In genomic region chr5:23417716-23418115, GRCm38 (mm10) we compare ENCODE assay signal across 8 mouse cellular contexts. TPM values are rescaled to one million over a fixed set of nuclear protein-coding genes. Genes with fewer than 3 reads are reported as not detected.
DNase-seq lines count a peak whose midpoint lies in the region; ATAC-seq and TF ChIP-seq lines count a peak whose summit lies in the region.

No protein-coding gene starts in this region.

- H3K4me2 ChIP-seq in embryonic facial prominence, embryonic 11.5 days (ENCODE audit: low read depth, low read length): peak overlapping the region; percentile 76; the same call in 1 of the 2 replicates
- peak overlapping the region; percentile 70 for H3K4me2 ChIP-seq in intestine, postnatal 0 days (replicated peaks; ENCODE audit: low read depth)
- peak overlapping the region; percentile 89 for H3K4me2 ChIP-seq in neural tube, embryonic 14.5 days (ENCODE audit: low read depth, low read length)

- no peaks in the 10 kb centered on the region; the same call in 1 of the 2 replicates for H3K4me1 ChIP-seq in embryonic facial prominence, embryonic 11.5 days (ENCODE audit: control insufficient read depth, insufficient read depth, low read length)
- H3K4me1 ChIP-seq in intestine, postnatal 0 days (replicated peaks; ENCODE audit: control insufficient read depth, insufficient read depth, low read length): peaks cover 19% of the 10 kb centered on the region
- peaks cover 69% of the 10 kb centered on the region for H3K4me1 ChIP-seq in neural tube, embryonic 14.5 days (ENCODE audit: control insufficient read depth, insufficient read depth, low read length)

- no peaks in the 10 kb centered on the region for H3K27me3 ChIP-seq in embryonic facial prominence, embryonic 11.5 days (ENCODE audit: control insufficient read depth, insufficient read depth, low read length)
- no peaks in the 10 kb centered on the region for H3K27me3 ChIP-seq in intestine, postnatal 0 days (replicated peaks; ENCODE audit: control insufficient read depth, insufficient read depth, low read length)
- no peaks in the 10 kb centered on the region for H3K27me3 ChIP-seq in neural tube, embryonic 14.5 days (ENCODE audit: control insufficient read depth, insufficient read depth, low read length)

- ATAC-seq in embryonic facial prominence, embryonic 11.5 days (replicated peaks; ENCODE audit: insufficient number of reproducible peaks, low FRiP score, low TSS enrichment, low read depth): no peak
- no peak for ATAC-seq in intestine, postnatal 0 days
- ATAC-seq in neural tube, embryonic 14.5 days (ENCODE audit: low read depth): no peak

- H3K4me3 ChIP-seq in layer of hippocampus, adult 2 months: peak overlapping the region; percentile 65
- peak overlapping the region; percentile 49 for H3K4me3 ChIP-seq in embryonic facial prominence, embryonic 11.5 days (ENCODE audit: low read depth, low read length)
- peak overlapping the region; percentile 60 for H3K4me3 ChIP-seq in intestine, postnatal 0 days (ENCODE audit: low read depth, low read length)
- H3K4me3 ChIP-seq in neural tube, embryonic 14.5 days (ENCODE audit: low read depth, low read length): peak overlapping the region; percentile 36

- H3K27ac ChIP-seq in layer of hippocampus, adult 2 months: peak overlapping the region; percentile 99
- H3K27ac ChIP-seq in embryonic facial prominence, embryonic 11.5 days (replicated peaks; ENCODE audit: low read depth, low read length): no peak overlapping the region
- peak overlapping the region; percentile 97 for H3K27ac ChIP-seq in intestine, postnatal 0 days (ENCODE audit: low read depth, low read length)
- H3K27ac ChIP-seq in neural tube, embryonic 14.5 days (ENCODE audit: low read depth, low read length): peak overlapping the region; percentile 87

- H3K9ac ChIP-seq in embryonic facial prominence, embryonic 11.5 days (replicated peaks; ENCODE audit: low read length): no peak overlapping the region; the same call in 1 of the 2 replicates
- H3K9ac ChIP-seq in intestine, postnatal 0 days (ENCODE audit: low read depth, low read length): peak overlapping the region; percentile 80
- peak overlapping the region; percentile 75 for H3K9ac ChIP-seq in neural tube, embryonic 14.5 days (replicated peaks; ENCODE audit: low read depth, low read length)

- H3K9me3 ChIP-seq in embryonic facial prominence, embryonic 11.5 days (replicated peaks; ENCODE audit: control insufficient read depth, low read length): no peaks in the 10 kb centered on the region
- no peaks in the 10 kb centered on the region for H3K9me3 ChIP-seq in intestine, postnatal 0 days (ENCODE audit: control insufficient read depth)
- H3K9me3 ChIP-seq in neural tube, embryonic 14.5 days (ENCODE audit: control insufficient read depth, low read length): no peaks in the 10 kb centered on the region

- no peak for TF ChIP-seq CTCF in layer of hippocampus, adult 2 months (conservative IDR thresholded peaks at IDR 0.05)
- no peak for TF ChIP-seq CTCF in intestine, postnatal 0 days (IDR thresholded peaks at IDR 0.05; ENCODE audit: low read depth)

- no peak for DNase-seq in layer of hippocampus, adult 2 months (ENCODE audit: low spot score in 2 of 2)
- DNase-seq in layer of hippocampus, postnatal 14 days (ENCODE audit: low spot score in 2 of 2): no peak
- DNase-seq in embryonic facial prominence, embryonic 11.5 days (ENCODE audit: low spot score): no peak
- no peak for DNase-seq in adrenal gland, adult (ENCODE audit: inconsistent age in 2 of 2, low spot score in 1 of 2)
- DNase-seq in layer of hippocampus, postnatal 25 days (ENCODE audit: extremely low spot score in 1 of 2, low spot score in 1 of 2): no peak
- DNase-seq in thymus, postnatal 10 days (ENCODE audit: low spot score in 2 of 2): no peak

- H3K36me3 ChIP-seq in embryonic facial prominence, embryonic 11.5 days (replicated peaks; ENCODE audit: control insufficient read depth, insufficient read depth, low read depth, low read length): no peaks in the 10 kb centered on the region
- peaks cover 3% of the 10 kb centered on the region; the same call in 1 of the 2 replicates for H3K36me3 ChIP-seq in intestine, postnatal 0 days (ENCODE audit: control insufficient read depth, insufficient read depth)
- H3K36me3 ChIP-seq in neural tube, embryonic 14.5 days (ENCODE audit: control insufficient read depth, insufficient read depth, low read length): 0 out of 2 replicates have a peak, but pooled peaks cover 2% of the 10 kb centered on the region

- 37% methylated on average over 2 of the region's 2 CpGs for WGBS in embryonic facial prominence, embryonic 11.5 days
- 56% methylated on average over 2 of the region's 2 CpGs for WGBS in intestine, postnatal 0 days
- 67% methylated on average over 2 of the region's 2 CpGs for WGBS in neural tube, embryonic 14.5 days

RNA-seq across cellular contexts. Expression of gene Kmt2e, which starts 16.5 kb away (rescaled TPM):
- 10 to 100 TPM; 90.6 to 93.1 TPM for total RNA-seq in layer of hippocampus, adult 2 months (2021)
- 10 to 100 TPM; 93.2 to 96.7 TPM for total RNA-seq in layer of hippocampus, postnatal 14 days (2021)
- polyA plus RNA-seq in embryonic facial prominence, embryonic 11.5 days (2014; fragmentation: Nextera tagmentation; extraction: Ambion mirVana): 92.1 and 92.6 TPM in 2 replicates
- polyA plus RNA-seq in intestine, postnatal 0 days (2015; fragmentation: Nextera tagmentation; extraction: Ambion mirVana): 44.8 and 49.3 TPM in 2 replicates
- 151 TPM in 2 replicates for polyA plus RNA-seq in neural tube, embryonic 14.5 days (2014; fragmentation: Nextera tagmentation; extraction: Ambion mirVana)
- total RNA-seq in layer of hippocampus, postnatal 25 days (2021): 100 to 1,000 TPM in 1 of 2 experiments, 10 to 100 TPM in 1; 80.8 to 102 TPM
